Mouse (Mus musculus) CD4-positive, CD25-positive, alpha-beta regulatory T cell (primary cell): Measurements from ENCODE around the gene Tex261. TPM values are rescaled to one million over a fixed set of nuclear protein-coding genes. Genes with fewer than 3 reads are reported as not detected.

Source experiments
- polyA plus RNA-seq: library from polyadenylated mRNA; unstranded; fragments of 100-300 nt; shearing (Covaris generic); gene quantifications from one replicate; pipeline ENCODE4 v1.2.1, GENCODE M21; 2017

Tex261 gene
- polyA plus RNA-seq = 106 TPM

DNA sequence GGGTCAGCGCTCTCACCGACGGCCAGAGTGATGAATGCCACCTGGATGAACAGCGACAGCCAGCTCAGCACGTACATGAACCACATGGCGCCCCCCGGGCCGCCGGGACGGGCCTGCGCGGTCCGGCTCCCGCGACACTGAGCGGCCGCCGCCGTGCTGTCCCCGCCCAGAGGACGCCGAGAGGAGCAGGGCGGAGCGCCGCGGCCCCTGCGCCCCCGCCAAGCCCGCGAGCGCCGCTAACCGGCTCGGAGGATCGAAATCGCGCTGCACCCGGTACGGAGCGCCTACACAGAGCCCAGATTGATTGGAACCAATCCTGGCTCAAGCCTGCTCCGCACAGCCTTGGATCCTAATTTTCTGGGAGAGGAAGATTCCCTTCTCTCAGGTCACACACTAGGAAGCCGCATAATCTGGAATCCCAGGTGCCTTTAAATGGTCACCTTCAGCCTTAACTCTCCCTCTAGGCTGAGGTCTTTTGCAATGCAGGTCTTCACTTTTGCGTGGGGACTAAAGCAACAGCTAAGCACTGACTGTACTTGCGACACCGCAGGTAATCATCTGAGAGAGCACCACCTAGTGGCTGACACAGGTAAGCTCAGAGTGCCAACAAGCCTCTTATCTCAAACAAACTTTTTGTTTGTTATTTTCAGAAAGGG lies at the start of gene Tex261:
TSS of gene Tex261 (minus strand) at position 176 of the 656 bp plus-strand sequence.

DNA sequence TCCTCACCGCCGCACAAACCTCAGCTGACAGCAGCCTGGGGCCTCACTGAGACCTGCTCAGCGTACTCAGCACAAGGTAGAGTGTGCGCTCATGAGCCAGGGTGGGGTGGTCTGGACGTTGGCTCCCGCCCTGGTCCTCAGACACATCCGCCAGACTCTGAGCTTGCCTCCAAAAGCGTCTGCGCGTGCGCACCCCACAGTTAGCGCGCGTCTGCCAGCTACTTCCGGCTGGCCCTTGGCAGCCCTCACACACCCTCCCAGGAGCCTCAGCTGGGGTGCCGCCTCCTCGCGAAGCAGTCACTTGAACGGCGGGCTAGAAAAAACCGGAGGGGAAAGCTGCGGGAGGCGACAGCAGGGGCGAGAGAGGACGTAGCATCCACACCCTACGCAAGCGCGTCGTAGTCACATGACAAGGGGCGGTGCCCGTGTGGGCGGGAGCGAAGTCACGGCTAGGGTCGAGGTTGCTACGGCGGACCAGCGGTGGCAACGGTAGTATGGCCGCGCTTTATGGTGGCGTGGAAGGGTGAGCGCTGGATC lies 19.2 kb upstream of the Tex261 start, which contains the start of gene Nagk:
TSS of gene Nagk (plus strand) at position 223 of the 537 bp plus-strand sequence.

DNA sequence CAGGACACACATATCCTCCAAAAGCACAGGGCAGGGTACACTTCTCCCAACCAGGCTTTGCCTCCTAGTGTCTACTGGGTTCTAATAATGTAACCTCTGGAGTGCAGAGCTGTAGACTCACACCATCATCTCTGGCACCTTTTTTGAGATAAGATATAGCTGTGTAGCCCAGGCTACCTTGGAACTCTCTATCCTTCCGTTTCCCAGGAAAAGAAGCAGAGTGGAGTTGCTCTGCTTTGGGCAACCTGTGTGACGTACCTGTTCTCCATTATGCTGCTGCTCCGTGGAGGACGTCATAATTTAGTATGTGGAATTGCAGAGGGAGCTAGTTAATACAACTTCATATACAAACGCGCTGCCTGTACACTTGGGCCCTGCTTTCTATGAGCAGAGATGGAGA lies 13.3 kb downstream of the Tex261 start, which contains the start of gene Ankrd53:
TSS of gene Ankrd53 (plus strand) at position 301 of the 400 bp plus-strand sequence.

DNA sequence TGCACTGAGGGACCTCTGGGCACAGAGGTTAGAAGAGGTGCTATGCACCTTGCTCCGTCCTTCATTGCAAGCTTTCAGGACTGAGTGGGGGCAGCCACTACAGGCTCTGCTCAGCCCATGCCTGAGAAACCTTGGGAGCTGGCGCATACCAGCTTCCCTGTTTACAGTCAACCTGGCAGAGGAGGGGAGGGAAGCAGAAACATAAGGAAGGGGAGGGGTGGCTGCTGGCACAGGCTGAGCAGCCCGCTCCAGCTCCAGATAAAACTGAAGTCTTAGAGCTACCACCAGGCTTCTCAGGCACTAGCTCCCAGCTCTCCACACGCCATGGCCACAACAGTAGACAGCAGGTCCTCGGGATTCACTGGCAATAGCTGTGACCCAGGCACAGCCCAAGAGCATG lies 32.9 kb downstream of the Tex261 start, which contains the start of gene Atp6v1b1:
TSS of gene Atp6v1b1 (plus strand) at position 230 of the 400 bp plus-strand sequence.

Other genes starting within 250 kb of the Tex261 start
- 11.8 TPM for gene Actg2, start 239.5 kb downstream of the Tex261 start, polyA plus RNA-seq
- 32.3 TPM for gene Stambp, start 203.1 kb downstream of the Tex261 start, polyA plus RNA-seq
- not detected for gene Clec4f, start 119.6 kb downstream of the Tex261 start, polyA plus RNA-seq
- gene Cd207, start 98.0 kb downstream of the Tex261 start, polyA plus RNA-seq = 0.12 TPM
- gene Vax2, start 64.5 kb downstream of the Tex261 start, polyA plus RNA-seq = 0.53 TPM
- not detected for gene Atp6v1b1, start 32.8 kb downstream of the Tex261 start, polyA plus RNA-seq
- 0.10 TPM for gene Ankrd53, start 13.2 kb downstream of the Tex261 start, polyA plus RNA-seq
- gene Nagk, start 19.2 kb upstream of the Tex261 start, polyA plus RNA-seq = 28.9 TPM
- gene Paip2b, start 55.9 kb upstream of the Tex261 start, polyA plus RNA-seq = 28.5 TPM
- gene Zfp638, start 91.3 kb upstream of the Tex261 start, polyA plus RNA-seq = 125 TPM
- 0.23 TPM for gene Dysf, start 232.8 kb upstream of the Tex261 start, polyA plus RNA-seq